Mouse (Mus musculus): ENCODE results near the gene Lrig1.
"Not testable (repeated sequence)": the region's sequence is repeated elsewhere in the genome, so short reads cannot be mapped to it uniquely, and the experiment has no call there.

Gene Lrig1

DNA sequence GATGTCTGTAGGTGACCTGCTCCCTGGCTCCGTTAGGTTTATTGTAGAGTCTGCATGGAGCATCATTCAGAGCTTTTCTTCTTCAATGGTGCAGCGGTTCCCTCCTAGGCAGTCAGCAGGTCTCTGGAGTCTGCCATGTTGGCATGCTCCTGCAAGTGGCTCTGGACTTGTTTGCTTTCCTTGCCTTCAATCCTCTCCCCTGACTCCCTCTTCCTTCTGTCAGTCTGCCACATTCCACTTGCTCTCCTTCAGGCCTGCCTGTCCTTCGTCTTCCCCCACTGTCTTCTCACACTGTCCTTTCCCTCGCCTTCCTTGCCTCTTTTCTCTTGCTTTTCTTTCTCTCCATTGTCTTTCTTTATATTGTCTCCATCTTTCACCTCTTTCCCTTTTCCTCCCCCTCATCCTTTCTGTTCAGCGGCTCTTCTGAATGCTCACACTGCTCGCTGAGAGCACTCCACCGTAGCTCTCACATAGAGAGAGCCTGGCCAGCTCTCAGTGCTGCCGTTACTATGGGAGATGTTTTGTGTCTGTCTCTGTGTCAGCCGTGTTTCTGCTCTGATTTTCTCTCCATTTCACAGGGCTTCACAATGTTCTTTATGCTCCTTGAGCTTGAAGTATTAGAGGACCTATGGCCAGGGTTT lies 124.3 kb downstream of the Lrig1 start:
- DNase-seq (ENCODE audit: low read depth, low spot score): no peak

DNA sequence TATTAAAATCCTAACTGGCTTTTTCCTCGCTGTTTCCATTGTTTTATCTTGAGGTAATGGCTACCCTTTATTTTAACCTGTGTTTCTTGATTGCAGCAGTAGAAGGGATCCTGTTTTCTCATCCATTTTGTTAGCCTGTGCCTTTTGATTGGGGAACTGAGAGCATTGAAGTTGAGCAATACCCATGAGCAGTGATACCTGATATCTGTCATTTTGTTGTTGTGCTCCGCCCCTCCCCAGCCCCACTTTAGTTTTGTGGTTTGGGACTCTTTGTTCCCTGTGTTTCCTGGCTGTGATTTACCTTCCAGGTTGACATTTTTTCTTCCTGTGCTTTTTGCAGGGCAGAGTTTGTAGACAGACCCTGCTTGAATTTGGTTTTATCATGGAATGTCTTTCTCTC lies 131.9 kb downstream of the Lrig1 start:
- no peak for DNase-seq (ENCODE audit: low read depth, low spot score)

DNA sequence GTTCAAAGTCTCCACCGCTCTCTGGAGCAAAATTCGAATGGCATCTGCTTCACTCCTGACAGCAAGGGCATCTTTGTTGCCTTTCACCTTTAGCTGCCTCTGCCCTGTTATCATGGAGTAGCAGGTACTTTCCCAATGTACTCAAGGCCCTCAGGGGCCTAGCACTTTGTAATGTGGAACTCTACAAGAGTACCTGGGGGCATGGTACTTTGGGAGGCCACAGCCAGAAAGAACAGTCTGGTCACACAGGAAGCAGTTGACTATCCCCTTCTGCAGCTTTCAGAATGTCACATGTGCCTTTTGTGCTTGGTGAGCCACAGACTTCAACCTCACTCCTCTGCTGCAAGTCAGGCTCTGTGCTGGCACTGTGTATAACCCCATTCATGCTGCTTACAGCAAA lies 134.2 kb downstream of the Lrig1 start:
- no peak for DNase-seq (ENCODE audit: low read depth, low spot score)

DNA sequence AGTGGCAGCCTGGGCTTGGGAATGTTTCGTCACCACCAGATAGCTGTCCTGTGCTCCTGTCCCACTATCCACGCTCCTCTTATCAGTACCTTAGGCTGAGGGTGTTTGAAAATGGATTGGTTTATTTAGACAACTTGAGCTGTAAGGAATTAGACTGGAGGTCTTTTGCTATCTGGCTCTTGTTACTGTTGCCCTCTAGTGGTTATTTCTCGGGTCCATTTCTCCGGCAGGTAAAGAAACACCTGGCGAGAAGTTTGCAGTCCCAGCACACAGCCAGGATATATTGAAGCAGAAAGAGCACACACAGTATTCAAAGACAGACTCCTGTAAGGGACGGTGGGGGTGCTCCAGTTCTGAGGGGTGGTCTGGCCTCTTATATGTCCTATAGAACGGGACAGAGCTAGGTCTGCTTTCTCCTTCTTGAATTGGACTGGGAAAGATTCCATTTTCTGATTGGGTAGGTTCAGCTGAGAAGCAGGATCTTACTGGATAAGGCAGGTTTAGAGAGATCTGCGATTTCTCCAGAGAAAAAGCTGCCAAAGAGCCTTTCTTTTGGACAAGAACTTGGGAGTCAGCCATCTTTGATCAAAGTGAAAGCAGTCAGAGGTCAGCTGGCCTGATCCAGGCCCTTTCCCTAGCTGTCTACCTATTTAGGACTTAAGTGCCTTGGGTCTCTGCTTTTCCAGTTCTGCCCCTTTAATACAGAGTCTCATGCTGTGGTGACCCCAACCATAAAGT lies 136.6 kb downstream of the Lrig1 start:
- no peak for DNase-seq (ENCODE audit: low read depth, low spot score)

DNA sequence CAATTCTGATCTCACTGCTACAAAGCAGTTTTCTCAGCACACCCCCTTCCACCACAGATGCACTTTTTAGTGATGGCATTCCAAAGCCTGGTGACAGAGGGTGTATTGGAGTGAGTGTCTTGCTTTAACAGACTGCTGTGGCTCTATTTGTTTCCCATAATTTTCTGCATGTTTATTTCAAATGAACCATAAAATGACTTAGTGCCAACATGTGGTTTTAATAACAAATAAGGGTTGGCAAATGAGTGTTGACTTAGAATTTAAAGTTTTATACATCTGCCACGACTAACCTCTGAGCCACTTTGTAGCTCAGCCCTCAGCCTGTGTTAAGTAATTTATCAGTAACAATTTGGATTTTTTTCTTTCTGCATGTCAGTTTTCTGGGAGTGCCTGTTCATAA lies 138.6 kb downstream of the Lrig1 start:
- DNase-seq (ENCODE audit: low read depth, low spot score): no peak

DNA sequence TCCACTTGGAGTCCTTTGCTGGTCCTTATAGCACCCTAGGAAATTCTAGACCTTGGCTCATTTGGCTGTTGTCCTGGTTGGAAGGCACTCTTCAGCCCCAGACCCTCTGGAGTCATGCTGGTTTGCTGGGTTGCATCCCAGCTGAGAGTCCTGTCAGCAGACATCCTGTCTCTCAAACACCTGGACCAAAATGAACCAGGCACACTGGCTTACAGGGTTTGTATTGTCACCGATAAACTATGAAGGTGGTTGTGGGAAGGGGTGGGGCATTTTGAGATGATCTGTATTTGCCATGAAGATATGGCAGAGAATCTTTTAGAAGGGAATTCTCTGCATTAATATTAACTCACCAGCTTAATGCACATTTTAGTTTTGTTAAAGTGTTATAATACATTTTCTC lies 139.1 kb downstream of the Lrig1 start:
- DNase-seq (ENCODE audit: low read depth, low spot score): no peak

DNA sequence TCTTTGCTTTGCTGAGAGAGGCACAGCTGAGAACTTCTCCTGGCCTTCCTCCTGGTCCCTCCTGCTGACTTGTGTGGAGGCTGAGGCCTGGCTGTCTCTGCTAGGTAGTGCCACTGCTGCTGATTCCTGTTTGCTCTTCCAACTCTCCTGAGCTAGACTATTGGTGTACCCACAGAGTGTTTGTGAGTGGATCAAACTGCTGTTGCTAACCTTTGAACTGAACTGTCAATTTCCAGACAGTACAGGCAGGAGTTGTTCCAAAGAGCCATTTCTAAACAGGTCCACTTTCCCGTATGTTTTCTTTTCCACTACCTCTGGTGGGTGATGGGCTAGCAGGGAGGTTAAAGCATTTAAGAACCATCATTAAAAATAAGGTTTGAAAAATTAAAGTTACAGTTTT lies 141.4 kb downstream of the Lrig1 start:
- DNase-seq (ENCODE audit: low read depth, low spot score): not testable (repeated sequence)
